Mouse (Mus musculus): ENCODE data around the gene Otulin. TPM values are rescaled to one million over a fixed set of nuclear protein-coding genes. Genes with fewer than 3 reads are reported as not detected.

Gene Otulin
- polyA plus RNA-seq, 1 experiment from 2014 or later: 28.1 TPM

DNA sequence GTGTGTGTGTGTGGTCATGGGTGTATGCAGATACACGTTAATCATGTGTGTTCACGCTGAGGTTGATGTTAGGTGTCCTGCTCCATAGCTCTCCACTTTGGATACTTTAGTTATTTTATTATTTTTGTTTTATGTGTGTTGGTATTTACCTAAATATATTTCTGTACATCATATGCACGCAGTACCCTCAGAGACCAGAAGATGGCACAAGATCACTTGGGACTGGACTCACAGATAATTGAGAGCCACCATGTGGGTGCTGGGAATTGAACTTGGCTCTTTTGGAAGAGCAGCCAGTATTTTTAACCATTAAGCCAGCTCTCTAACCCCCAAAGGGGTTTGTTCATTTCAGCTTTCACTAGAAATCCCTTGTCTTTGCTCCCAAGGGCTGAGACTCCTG is 48.1 kb downstream of the Otulin start:
- 82% methylated on average over 3 of the region's 3 CpGs for WGBS
- H3K27ac ChIP-seq: peak overlapping the region; percentile 84
- H3K36me3 ChIP-seq: peaks cover 14% of the 10 kb centered on the region; the same call in 1 of the 2 replicates
- H3K27me3 ChIP-seq (ENCODE audit: insufficient read depth, poor library complexity, severe bottlenecking): no peaks in the 10 kb centered on the region
- H3K4me3 ChIP-seq: no peak overlapping the region
- peaks cover 18% of the 10 kb centered on the region for H3K4me1 ChIP-seq (replicated peaks)
- DNase-seq (ENCODE audit: low spot score): no peak
- no peaks in the 10 kb centered on the region for H3K9me3 ChIP-seq

DNA sequence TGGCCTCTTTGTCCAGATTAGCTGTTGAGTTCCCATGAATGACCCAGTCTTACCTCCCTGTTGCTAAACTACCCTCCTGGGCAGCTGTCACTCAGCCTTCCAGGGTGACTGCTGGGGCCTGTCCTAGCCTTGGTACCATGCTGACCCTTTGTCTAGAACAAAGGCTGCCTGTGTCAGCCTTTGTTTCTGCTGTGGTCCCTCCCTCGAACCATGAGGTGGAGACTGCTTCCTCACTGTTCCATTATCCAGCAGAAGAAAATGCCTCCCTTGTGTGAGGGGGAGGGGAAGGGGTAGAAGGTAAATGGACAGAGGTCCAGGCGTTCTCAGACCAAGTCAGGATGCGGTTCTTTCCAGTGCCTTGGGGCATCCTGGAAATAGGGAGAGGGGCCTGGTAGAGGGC is 48.9 kb downstream of the Otulin start:
- 16% methylated on average over 3 of the region's 3 CpGs for WGBS
- Histone ChIP-seq H3K27ac (peak overlapping the region; percentile 84), H3K27me3 (ENCODE audit: insufficient read depth, poor library complexity, severe bottlenecking) (no peaks in the 10 kb centered on the region), H3K9me3 (no peaks in the 10 kb centered on the region), H3K4me3 (no peak overlapping the region), H3K36me3 (peaks cover 14% of the 10 kb centered on the region; the same call in 1 of the 2 replicates), H3K4me1 (replicated peaks) (peaks cover 18% of the 10 kb centered on the region)
- peak; percentile 68 for DNase-seq (ENCODE audit: low spot score)

DNA sequence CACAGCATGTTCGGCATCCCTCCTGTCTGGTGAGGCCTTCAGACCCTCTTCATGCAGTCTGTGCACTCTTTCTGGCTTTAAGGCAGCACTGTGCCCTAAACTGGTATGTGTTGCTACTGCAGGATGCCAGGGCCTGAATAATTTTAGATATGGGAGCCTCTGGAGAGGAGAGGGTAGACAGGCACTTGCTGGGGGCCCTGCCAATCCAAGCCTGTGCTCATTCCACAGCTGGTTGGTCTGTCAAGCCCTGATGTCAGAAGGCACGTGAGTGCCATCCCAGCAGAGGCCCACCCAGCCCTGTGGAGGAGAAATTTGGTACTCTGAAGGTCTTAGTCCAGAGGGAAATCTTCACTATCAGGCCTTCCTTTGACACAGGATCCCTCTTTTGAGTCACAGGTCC is 49.7 kb downstream of the Otulin start:
- Histone ChIP-seq H3K9me3 (no peaks in the 10 kb centered on the region), H3K27ac (peak overlapping the region; percentile 84), H3K27me3 (ENCODE audit: insufficient read depth, poor library complexity, severe bottlenecking) (no peaks in the 10 kb centered on the region), H3K36me3 (peaks cover 14% of the 10 kb centered on the region; the same call in 1 of the 2 replicates), H3K4me3 (no peak overlapping the region), H3K4me1 (replicated peaks) (peaks cover 18% of the 10 kb centered on the region)
- DNase-seq (ENCODE audit: low spot score): no peak
- 67% methylated on average over 2 of the region's 2 CpGs for WGBS

DNA sequence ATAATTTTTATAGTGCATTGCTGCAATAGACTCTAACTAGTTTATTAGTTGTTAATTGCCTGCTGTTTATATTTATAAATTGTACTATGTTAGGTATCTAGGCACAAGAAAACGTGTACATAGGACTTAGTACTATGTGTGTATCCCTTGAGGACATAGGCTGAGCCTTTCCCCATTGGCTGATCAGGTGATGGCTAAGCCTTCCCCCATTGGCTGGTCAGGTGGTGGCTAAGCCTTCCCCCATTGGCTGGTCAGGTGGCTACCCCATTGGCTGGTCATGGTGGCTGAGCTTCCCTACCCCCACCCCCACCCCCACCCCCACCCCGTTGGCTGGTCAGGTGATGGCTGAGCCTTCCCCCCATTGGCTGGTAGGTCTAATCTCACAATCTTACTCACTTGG is 50.6 kb downstream of the Otulin start:
- 87% methylated on average over 2 of the region's 2 CpGs for WGBS
- no peak for DNase-seq (ENCODE audit: low spot score)
- no peaks in the 10 kb centered on the region for H3K9me3 ChIP-seq
- peaks cover 18% of the 10 kb centered on the region for H3K4me1 ChIP-seq (replicated peaks)
- H3K4me3 ChIP-seq: no peak overlapping the region
- no peak overlapping the region for H3K27ac ChIP-seq
- H3K27me3 ChIP-seq (ENCODE audit: insufficient read depth, poor library complexity, severe bottlenecking): no peaks in the 10 kb centered on the region
- peaks cover 14% of the 10 kb centered on the region; the same call in 1 of the 2 replicates for H3K36me3 ChIP-seq

GRCm38 (mm10) chr15:27578918-27579317 is 51.6 kb downstream of the Otulin start:
- Histone ChIP-seq H3K27me3 (ENCODE audit: insufficient read depth, poor library complexity, severe bottlenecking) (no peaks in the 10 kb centered on the region), H3K4me1 (replicated peaks) (peaks cover 18% of the 10 kb centered on the region), H3K9me3 (no peaks in the 10 kb centered on the region), H3K27ac (no peak overlapping the region), H3K36me3 (peaks cover 14% of the 10 kb centered on the region; the same call in 1 of the 2 replicates), H3K4me3 (no peak overlapping the region)
- DNase-seq (ENCODE audit: low spot score): no peak
- WGBS: 91% methylated on average over 6 of the region's 6 CpGs

DNA sequence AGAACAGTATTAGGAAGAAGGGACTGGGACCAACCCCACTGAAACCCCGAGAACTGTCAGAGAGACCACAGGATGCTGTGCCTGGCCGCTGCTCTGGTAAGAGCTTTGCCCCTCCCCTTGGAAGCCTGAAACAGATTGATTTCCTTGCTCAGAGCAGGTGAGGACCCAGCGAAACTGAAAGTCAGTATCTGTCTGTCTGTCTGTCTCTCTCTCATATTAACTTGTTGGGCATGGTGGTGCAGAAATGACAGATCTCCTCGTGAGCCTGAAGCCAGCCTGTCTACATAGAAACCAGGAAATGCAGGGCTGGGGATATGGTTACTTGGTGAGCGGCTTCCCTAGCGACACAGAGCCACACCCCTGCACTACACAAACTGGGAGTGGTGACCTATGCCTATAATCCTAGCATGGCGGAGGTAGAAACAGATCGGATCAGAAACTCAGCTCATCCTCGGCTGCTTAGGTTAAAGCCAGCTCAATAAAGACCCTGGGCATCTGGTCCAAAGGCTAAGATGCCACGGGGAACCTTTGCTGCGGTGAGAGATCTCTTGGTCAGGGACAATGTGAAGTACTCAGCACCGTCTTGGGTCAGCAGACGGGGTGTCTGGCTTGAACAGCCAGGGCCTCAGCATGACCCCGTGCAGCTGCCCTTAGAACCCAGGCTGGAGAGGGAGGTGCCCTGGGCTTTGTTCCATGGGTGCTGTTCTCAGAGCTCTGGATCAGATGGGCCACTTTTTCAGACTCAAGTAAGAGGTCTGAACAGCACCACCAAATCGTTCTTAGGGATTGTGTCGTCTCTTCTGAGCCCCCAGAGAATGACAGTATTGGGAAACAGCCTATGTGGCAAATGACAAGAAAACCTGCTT is 52.3 kb downstream of the Otulin start:
- Histone ChIP-seq H3K4me1 (replicated peaks) (peaks cover 18% of the 10 kb centered on the region), H3K27ac (no peak overlapping the region), H3K36me3 (peaks cover 15% of the 10 kb centered on the region; the same call in 1 of the 2 replicates), H3K9me3 (no peaks in the 10 kb centered on the region), H3K27me3 (ENCODE audit: insufficient read depth, poor library complexity, severe bottlenecking) (no peaks in the 10 kb centered on the region), H3K4me3 (no peak overlapping the region)
- no peak for DNase-seq (ENCODE audit: low spot score)
- WGBS: 82% methylated on average over 16 of the region's 16 CpGs

GRCm38 (mm10) chr15:27576886-27577285 is 53.6 kb downstream of the Otulin start:
- Histone ChIP-seq H3K27ac (no peak overlapping the region), H3K9me3 (no peaks in the 10 kb centered on the region), H3K4me1 (replicated peaks) (peaks cover 14% of the 10 kb centered on the region), H3K27me3 (ENCODE audit: insufficient read depth, poor library complexity, severe bottlenecking) (no peaks in the 10 kb centered on the region), H3K36me3 (peaks cover 20% of the 10 kb centered on the region), H3K4me3 (no peak overlapping the region)
- WGBS: 90% methylated on average over 1 of the region's 1 CpGs
- DNase-seq (ENCODE audit: low spot score): no peak

DNA sequence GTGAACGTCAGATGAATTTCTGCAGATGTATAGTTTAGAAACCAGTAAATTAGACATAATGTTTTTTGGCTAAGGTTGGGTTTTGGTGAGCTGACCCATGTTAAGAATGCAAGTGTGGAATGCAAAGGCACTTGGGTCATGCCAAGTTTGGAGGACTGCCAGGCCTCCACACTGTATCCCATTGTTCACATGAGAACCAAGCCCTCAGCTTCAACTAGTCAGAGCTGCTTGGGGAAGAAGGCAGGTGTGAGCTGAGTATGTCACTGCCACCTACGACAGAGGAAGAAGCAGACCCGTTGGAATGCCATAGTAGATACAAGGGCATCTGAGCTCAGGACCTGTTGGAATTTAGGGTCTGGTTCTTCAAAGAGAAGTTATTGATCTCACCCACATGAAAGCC is 54.6 kb downstream of the Otulin start:
- 93% methylated on average over 3 of the region's 3 CpGs for WGBS

DNA sequence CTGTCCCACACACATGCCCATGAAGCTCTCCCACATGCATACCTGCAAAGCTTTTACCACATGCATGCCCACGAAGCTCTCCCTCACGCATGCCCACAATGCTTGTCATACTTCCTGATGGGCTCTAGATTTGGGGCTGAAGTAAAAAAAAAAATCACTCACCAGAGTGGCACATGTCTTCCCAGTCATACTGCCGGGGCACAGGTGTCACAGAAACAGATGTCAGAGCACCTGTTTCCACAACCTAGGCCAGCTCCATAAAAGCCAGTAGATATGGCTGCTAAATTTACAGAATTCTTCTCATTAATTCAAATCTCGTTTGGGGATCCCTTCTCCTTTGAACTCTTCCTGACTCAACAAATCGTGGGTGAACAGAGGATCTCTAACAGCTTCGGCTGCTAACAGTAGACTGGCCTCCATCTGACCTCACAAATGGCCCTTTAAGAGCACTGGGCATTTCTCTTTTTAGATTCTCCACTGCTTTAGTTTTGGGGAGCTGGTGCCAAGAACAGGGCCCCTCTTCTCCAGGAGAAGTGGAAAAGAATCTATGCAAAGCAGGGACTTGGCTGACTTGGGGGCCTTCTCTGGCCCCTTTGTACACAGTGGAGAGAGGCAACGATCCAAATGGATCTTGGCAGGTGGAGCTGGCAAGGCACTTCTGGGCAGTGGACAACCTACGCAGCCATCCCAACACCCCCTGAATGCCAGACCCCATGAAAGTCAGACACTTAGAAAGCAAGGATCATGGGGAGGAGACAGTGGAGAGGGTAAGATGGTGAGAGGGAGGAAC is 55.3 kb downstream of the Otulin start:
- 87% methylated on average over 8 of the region's 8 CpGs for WGBS
- no peak overlapping the region for H3K27ac ChIP-seq
- H3K36me3 ChIP-seq: peaks cover 28% of the 10 kb centered on the region
- H3K4me3 ChIP-seq: no peak overlapping the region
- H3K27me3 ChIP-seq (ENCODE audit: insufficient read depth, poor library complexity, severe bottlenecking): no peaks in the 10 kb centered on the region
- DNase-seq (ENCODE audit: low spot score): no peak
- H3K4me1 ChIP-seq (replicated peaks): no peaks in the 10 kb centered on the region
- no peaks in the 10 kb centered on the region for H3K9me3 ChIP-seq

More for the DNA sequence above, 54.6 kb downstream of the Otulin start:
- DNase-seq (ENCODE audit: low spot score): no peak
- peaks cover 4% of the 10 kb centered on the region for H3K4me1 ChIP-seq (replicated peaks)
- H3K27ac ChIP-seq: no peak overlapping the region
- H3K36me3 ChIP-seq: peaks cover 28% of the 10 kb centered on the region
- H3K4me3 ChIP-seq: no peak overlapping the region
- H3K27me3 ChIP-seq (ENCODE audit: insufficient read depth, poor library complexity, severe bottlenecking): no peaks in the 10 kb centered on the region
- no peaks in the 10 kb centered on the region for H3K9me3 ChIP-seq

DNA sequence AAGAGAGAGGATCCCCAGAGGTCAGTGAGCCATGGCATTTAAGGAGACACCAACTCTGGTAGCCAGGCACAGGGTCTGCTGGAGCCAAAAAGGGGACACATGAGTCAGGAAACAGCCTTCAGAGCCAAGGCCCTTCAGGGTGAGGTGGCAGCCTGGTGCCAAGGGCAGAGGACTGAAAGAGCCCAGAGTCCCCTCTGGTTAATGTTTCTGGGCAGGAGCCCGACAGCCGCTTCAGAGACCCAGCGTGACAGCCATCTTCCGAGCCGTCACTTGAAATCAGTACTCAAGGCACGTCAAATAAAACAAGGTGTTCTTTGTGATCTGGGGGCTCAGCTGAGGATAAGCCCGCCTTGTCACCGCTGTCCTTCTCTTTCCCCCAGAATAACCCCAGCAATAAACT is 59.3 kb downstream of the Otulin start:
- Histone ChIP-seq H3K9me3 (no peaks in the 10 kb centered on the region), H3K27me3 (ENCODE audit: insufficient read depth, poor library complexity, severe bottlenecking) (no peaks in the 10 kb centered on the region), H3K36me3 (peaks cover 46% of the 10 kb centered on the region), H3K27ac (no peak overlapping the region), H3K4me3 (no peak overlapping the region), H3K4me1 (replicated peaks) (no peaks in the 10 kb centered on the region)
- DNase-seq (ENCODE audit: low spot score): no peak
- WGBS: 94% methylated on average over 8 of the region's 8 CpGs

GRCm38 (mm10) chr15:27570385-27570784 is 60.1 kb downstream of the Otulin start:
- no peaks in the 10 kb centered on the region for H3K4me1 ChIP-seq (replicated peaks)
- H3K9me3 ChIP-seq: no peaks in the 10 kb centered on the region
- H3K36me3 ChIP-seq: peaks cover 54% of the 10 kb centered on the region
- WGBS: 95% methylated on average over 4 of the region's 4 CpGs
- no peak overlapping the region for H3K4me3 ChIP-seq
- no peak for DNase-seq (ENCODE audit: low spot score)
- no peaks in the 10 kb centered on the region for H3K27me3 ChIP-seq (ENCODE audit: insufficient read depth, poor library complexity, severe bottlenecking)
- no peak overlapping the region for H3K27ac ChIP-seq

- no peaks in the 10 kb centered on the region for H3K27me3 ChIP-seq (ENCODE audit: insufficient read depth, poor library complexity, severe bottlenecking)
- WGBS: 79% methylated on average over 2 of the region's 2 CpGs
- H3K9me3 ChIP-seq: no peaks in the 10 kb centered on the region
- no peaks in the 10 kb centered on the region for H3K4me1 ChIP-seq (replicated peaks)
- no peak overlapping the region for H3K4me3 ChIP-seq
- peaks cover 56% of the 10 kb centered on the region for H3K36me3 ChIP-seq
- DNase-seq (ENCODE audit: low spot score): no peak
- H3K27ac ChIP-seq: no peak overlapping the region
Measured at GRCm38 (mm10) chr15:27569924-27570323, 60.6 kb downstream of the Otulin start.

DNA sequence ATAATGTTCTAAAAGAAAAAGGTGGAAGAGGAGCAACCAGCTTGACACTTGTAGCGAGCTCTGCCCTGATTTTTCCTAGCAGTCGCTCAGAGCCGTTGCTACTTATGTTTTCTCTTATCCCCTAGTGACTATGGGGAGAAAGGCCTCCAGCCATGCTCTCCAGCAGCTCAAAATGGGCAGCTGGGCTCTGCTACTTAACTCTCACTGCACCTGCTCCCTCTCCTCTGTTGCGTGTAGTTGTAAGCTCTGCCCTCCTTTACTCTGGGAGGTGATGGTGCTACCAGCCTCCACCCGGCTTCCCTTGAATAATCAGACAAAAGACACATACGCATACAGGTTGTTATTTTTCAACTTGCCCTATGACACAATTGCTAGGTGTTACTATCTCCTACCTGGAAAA is 62.1 kb downstream of the Otulin start:
- Histone ChIP-seq H3K27ac (no peak overlapping the region), H3K4me1 (replicated peaks) (no peaks in the 10 kb centered on the region), H3K27me3 (ENCODE audit: insufficient read depth, poor library complexity, severe bottlenecking) (no peaks in the 10 kb centered on the region), H3K9me3 (no peaks in the 10 kb centered on the region), H3K36me3 (peaks cover 62% of the 10 kb centered on the region), H3K4me3 (no peak overlapping the region)
- no peak for DNase-seq (ENCODE audit: low spot score)
- WGBS: 84% methylated on average over 6 of the region's 6 CpGs

Measured in hindbrain, embryonic 10.5 days (tissue).